Mouse (Mus musculus) retina, postnatal 7 days (tissue): ENCODE results near the gene Paip2b.
"Not testable (repeated sequence)": the region's sequence is repeated elsewhere in the genome, so short reads cannot be mapped to it uniquely, and the experiment has no call there.

Experiments
- DNase-seq: peaks from one replicate; pipeline ENCODE4 v3.0.0-alpha.2; 2012; ENCODE audit warnings: low read depth, low spot score

Gene Paip2b

GRCm38 (mm10) chr6:83831606-83832123, at the start of gene Paip2b:
Gene Paip2b (minus strand): TSS chr6:83831741.
- peak; percentile 99 for DNase-seq

- DNase-seq, result peak; percentile 52
These were observed 48.3 kb upstream of the Paip2b start for GRCm38 (mm10) chr6:83879815-83880214.

GRCm38 (mm10) chr6:83867598-83868585, 36.4 kb upstream of the Paip2b start:
- peak; percentile 37 for DNase-seq

- peak; percentile 86 for DNase-seq
These were observed 35.5 kb upstream of the Paip2b start, which contains the start of gene Zfp638 for GRCm38 (mm10) chr6:83866954-83867597. Gene Zfp638 (plus strand): TSS chr6:83867109.

- no peak for DNase-seq
These were observed 34.9 kb upstream of the Paip2b start for GRCm38 (mm10) chr6:83866423-83866822.

GRCm38 (mm10) chr6:83863538-83863937, 32.0 kb upstream of the Paip2b start:
- no peak for DNase-seq

GRCm38 (mm10) chr6:83860033-83860432, 28.5 kb upstream of the Paip2b start:
- no peak for DNase-seq

- no peak for DNase-seq
These were observed 25.9 kb upstream of the Paip2b start for GRCm38 (mm10) chr6:83857476-83857875.

GRCm38 (mm10) chr6:83849446-83849845, 17.9 kb upstream of the Paip2b start:
- no peak for DNase-seq

- no peak for DNase-seq
These were observed 14.6 kb upstream of the Paip2b start for GRCm38 (mm10) chr6:83846141-83846540.

- DNase-seq, result no peak
These were observed 13.4 kb upstream of the Paip2b start for GRCm38 (mm10) chr6:83844913-83845312.

- no peak for DNase-seq
These were observed 8.5 kb upstream of the Paip2b start for GRCm38 (mm10) chr6:83840086-83840485.

- DNase-seq, result no peak
These were observed 6.5 kb upstream of the Paip2b start for GRCm38 (mm10) chr6:83838046-83838445.

- DNase-seq, result no peak
These were observed 5.3 kb upstream of the Paip2b start for GRCm38 (mm10) chr6:83836826-83837225.

- DNase-seq, result not testable (repeated sequence)
These were observed 852 bp upstream of the Paip2b start for GRCm38 (mm10) chr6:83832393-83832792.

- no peak for DNase-seq
These were observed 468 bp downstream of the Paip2b start for GRCm38 (mm10) chr6:83830941-83831605.

- no peak for DNase-seq
These were observed 9.7 kb downstream of the Paip2b start for GRCm38 (mm10) chr6:83821856-83822255.

GRCm38 (mm10) chr6:83820727-83821515, 10.6 kb downstream of the Paip2b start:
- no peak for DNase-seq

GRCm38 (mm10) chr6:83818996-83819395, 12.5 kb downstream of the Paip2b start:
- no peak for DNase-seq

GRCm38 (mm10) chr6:83815801-83816200, 15.7 kb downstream of the Paip2b start:
- DNase-seq, result no peak

- no peak for DNase-seq
These were observed 28.7 kb downstream of the Paip2b start for GRCm38 (mm10) chr6:83802846-83803245.
